Mouse (Mus musculus): ENCODE data around the gene Pamr1.

DNA sequence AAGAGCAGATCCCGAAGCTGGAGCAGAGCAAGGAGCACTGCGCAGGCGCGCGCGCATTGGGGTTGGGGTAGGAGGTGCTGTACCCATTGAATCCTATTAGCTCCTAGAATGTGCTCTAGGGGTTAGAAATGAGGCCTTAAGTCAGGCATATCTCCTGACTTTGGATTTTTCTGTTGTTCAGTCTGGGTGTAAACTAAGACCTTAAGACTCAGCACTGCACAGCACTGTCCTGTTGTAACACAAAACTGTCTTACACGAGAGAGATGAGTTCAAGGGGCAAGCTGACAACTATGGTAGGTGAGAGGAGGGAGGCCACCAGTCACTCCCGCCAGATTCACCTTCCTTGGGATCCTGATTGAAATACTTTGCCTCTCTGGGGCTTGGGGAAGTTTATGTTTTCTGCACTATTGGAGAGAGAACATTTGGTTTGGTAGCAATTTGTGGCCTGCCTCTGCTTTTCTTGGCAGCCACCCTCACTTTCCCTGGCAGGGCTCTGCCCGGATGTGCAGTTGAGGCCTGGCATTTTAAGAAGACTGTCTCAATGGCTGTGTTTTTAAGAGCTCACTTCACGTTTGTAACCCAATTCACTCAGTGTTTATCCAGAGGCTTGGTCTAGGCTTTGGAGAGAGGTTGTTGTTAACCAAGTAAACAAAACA, 99.2 kb downstream of the Pamr1 start:
- TF ChIP-seq GATA1 (IDR thresholded peaks at IDR 0.05; ENCODE audit: low read length) = no peak
- no peak for TF ChIP-seq TAL1 (IDR thresholded peaks at IDR 0.05; ENCODE audit: low read length)
